Mouse (Mus musculus) 416B (cell line): ENCODE measurements around the gene Xrcc2.

Source experiments
- DNase-seq: peaks from one replicate; pipeline ENCODE4 v3.0.0; 2011; ENCODE audit warnings: low read depth

The Xrcc2 gene

GRCm38 (mm10) chr5:25668306-25668705 is 37.3 kb downstream of the Xrcc2 start:
- no peak for DNase-seq

DNA sequence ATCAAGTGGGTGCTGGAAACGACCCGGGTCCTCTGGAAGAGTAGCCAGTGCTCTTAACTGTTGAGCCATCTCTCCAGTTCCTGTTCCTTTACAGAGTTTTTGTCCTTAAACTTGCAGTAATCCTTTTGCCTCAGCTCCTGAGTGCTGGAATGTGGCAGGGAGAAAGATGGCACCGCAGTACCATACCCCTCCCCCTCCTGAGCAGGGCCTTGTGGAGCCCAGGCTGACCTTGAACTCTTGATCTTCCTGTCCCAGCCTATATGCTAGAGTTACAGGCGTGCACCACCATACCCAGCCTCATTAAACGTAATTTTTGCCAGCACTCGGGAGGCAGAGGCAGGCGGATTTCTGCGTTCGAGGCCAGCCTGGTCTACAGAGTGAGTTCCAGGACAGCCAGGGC is 38.9 kb downstream of the Xrcc2 start:
- no peak for DNase-seq

- no peak for DNase-seq
Measured at GRCm38 (mm10) chr5:25666108-25666507, 39.5 kb downstream of the Xrcc2 start.

- no peak for DNase-seq
Measured at GRCm38 (mm10) chr5:25665516-25665915, 40.1 kb downstream of the Xrcc2 start.

- DNase-seq: peak; percentile 11
Measured at GRCm38 (mm10) chr5:25663165-25663564, 42.5 kb downstream of the Xrcc2 start.

DNA sequence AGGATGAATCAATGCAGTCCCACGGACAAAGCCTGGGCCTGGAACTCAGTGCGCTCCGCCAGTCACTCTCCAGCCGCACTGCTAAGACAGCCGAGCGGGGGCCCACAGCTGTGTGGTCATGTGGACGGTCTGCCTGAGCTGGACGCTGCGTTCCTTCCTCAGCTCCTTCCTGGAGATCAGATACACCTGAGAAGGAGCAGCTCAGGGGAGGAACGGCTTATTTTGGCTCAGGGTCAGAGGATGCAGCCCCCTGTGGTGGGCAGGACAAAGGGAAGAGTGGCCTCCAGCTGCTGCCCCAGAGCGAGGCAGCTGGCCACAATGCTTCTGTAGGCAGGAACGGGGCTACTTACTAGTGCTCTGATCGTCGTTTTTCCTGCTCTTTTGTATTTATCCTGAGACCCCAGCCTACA is 51.0 kb downstream of the Xrcc2 start:
- DNase-seq: no peak

GRCm38 (mm10) chr5:25653377-25653776 is 52.2 kb downstream of the Xrcc2 start:
- no peak for DNase-seq

- DNase-seq: no peak
Measured at GRCm38 (mm10) chr5:25652435-25652834, 53.2 kb downstream of the Xrcc2 start.

DNA sequence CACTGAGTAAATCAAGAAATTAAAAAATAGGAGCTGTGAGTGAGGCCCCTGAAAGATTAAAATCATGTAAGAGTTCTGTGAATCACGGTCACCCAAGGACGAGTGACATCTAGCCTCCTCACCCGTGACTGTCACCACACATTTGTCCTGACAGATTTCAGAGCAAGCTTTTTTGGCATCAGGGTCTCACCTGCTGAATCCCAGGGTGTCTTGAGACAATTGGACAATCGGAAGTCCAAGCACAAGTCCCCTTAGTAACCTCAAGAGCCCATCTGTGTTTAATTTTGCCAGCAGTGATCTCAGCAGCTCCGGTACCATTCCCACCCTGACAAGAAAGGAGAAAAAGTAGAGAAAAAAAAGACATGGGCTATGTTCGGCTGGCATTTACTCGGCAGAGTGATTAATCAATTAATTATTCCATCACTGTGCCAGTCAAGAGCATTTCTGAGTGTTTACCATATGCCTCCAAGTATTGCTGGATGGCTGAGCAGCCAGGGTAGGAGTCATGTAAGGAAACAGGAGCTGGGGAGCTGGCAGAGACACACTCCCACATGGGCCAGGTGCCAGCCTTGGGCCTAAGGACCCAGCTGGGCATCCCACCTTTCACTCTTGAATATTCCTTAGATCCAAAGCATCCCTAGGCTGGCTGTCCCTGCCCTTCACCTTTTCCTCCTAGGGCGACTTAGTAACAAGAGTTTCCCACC is 59.8 kb downstream of the Xrcc2 start:
- DNase-seq: no peak

GRCm38 (mm10) chr5:25644509-25644908 is 61.1 kb downstream of the Xrcc2 start:
- no peak for DNase-seq

- no peak for DNase-seq
Measured at GRCm38 (mm10) chr5:25642741-25643140, 62.9 kb downstream of the Xrcc2 start.
